Mouse (Mus musculus) testis, adult 2 months (tissue): ENCODE measurements around the gene 0610010K14Rik. TPM values are rescaled to one million over a fixed set of nuclear protein-coding genes. Genes with fewer than 3 reads are reported as not detected.

Experiments used
- H3K27ac ChIP-seq: fragments of 200-500 bp; 2 replicates; pipeline ENCODE4 v1.5.1; 2012; ENCODE audit warnings: low read depth, low read length; ENCODE audit not compliant: control insufficient read depth, insufficient read depth
- H3K27me3 ChIP-seq: fragments of 200-500 bp; 2 replicates; pipeline ENCODE4 v1.6.1; 2012; ENCODE audit warnings: mild to moderate bottlenecking, low read length, moderate library complexity; ENCODE audit not compliant: control insufficient read depth, insufficient read depth
- H3K36me3 ChIP-seq: fragments of 200-500 bp; 2 replicates; pipeline ENCODE4 v1.6.1; 2012; ENCODE audit warnings: mild to moderate bottlenecking, low read length; ENCODE audit not compliant: control insufficient read depth, insufficient read depth
- H3K4me1 ChIP-seq: fragments of 200-500 bp; 2 replicates; pipeline ENCODE4 v1.6.1; 2012; ENCODE audit warnings: low read length; ENCODE audit not compliant: control insufficient read depth, insufficient read depth
- H3K4me3 ChIP-seq: fragments of 200-500 bp; 2 replicates; pipeline ENCODE4 v1.5.1; 2012; ENCODE audit warnings: low read depth, mild to moderate bottlenecking, low read length, moderate library complexity, mixed read lengths; ENCODE audit not compliant: control insufficient read depth
- CTCF ChIP-seq: fragments of 200-500 bp; IDR thresholded peaks from 2 replicates; pipeline ENCODE4 v1.5.1; 2012; ENCODE audit warnings: low read depth, mild to moderate bottlenecking, inconsistent platforms, low read length, moderate library complexity; ENCODE audit not compliant: control insufficient read depth, insufficient read depth, insufficient replicate concordance
- POLR2A ChIP-seq: fragments of 200-500 bp; IDR thresholded peaks from 2 replicates; pipeline ENCODE4 v1.6.1; 2012; ENCODE audit warnings: low read depth, mild to moderate bottlenecking, inconsistent platforms, low read length, moderate library complexity; ENCODE audit not compliant: control insufficient read depth
- polyA plus RNA-seq: library from polyadenylated mRNA; depleted of rRNA; stranded (reverse); fragments of >200 nt; gene quantifications from 2 replicates; pipeline ENCODE4 v1.2.3, GENCODE M21; 2012; rRNA removed

0610010K14Rik gene
- polyA plus RNA-seq, result 26.6 and 27.7 TPM in 2 replicates

GRCm38 (mm10) chr11:70237457-70238167, at the start of gene 0610010K14Rik:
Gene 0610010K14Rik, minus strand, starts transcription at chr11:70237914.
- peak within 1 kb of the TSS; percentile 95 for H3K27ac ChIP-seq
- H3K4me1 ChIP-seq, result peaks cover 18% of the 10 kb centered on the region
- H3K4me3 ChIP-seq, result peak within 1 kb of the TSS; percentile 90
- TF ChIP-seq POLR2A (peak; percentile 89), CTCF (peak; percentile 50; the same call in 1 of the 2 replicates)
- no peaks in the 10 kb centered on the region for H3K27me3 ChIP-seq
- no peaks in the 10 kb centered on the region for H3K36me3 ChIP-seq

GRCm38 (mm10) chr11:70285686-70286085, 48.0 kb upstream of the 0610010K14Rik start:
- H3K4me1 ChIP-seq, result peaks cover 3% of the 10 kb centered on the region
- no peak overlapping the region for H3K27ac ChIP-seq
- H3K4me3 ChIP-seq, result no peak overlapping the region
- no peaks in the 10 kb centered on the region for H3K27me3 ChIP-seq
- TF ChIP-seq CTCF, result no peak
- no peak for TF ChIP-seq POLR2A
- H3K36me3 ChIP-seq, result no peaks in the 10 kb centered on the region

GRCm38 (mm10) chr11:70284757-70285156, 47.0 kb upstream of the 0610010K14Rik start:
- Histone ChIP-seq H3K36me3 (no peaks in the 10 kb centered on the region), H3K27me3 (no peaks in the 10 kb centered on the region), H3K4me1 (no peaks in the 10 kb centered on the region; the same call in 1 of the 2 replicates), H3K27ac (no peak overlapping the region), H3K4me3 (no peak overlapping the region)
- no peak for TF ChIP-seq CTCF
- no peak for TF ChIP-seq POLR2A

- Histone ChIP-seq H3K27ac (no peak overlapping the region), H3K4me3 (no peak overlapping the region), H3K27me3 (no peaks in the 10 kb centered on the region), H3K4me1 (no peaks in the 10 kb centered on the region), H3K36me3 (no peaks in the 10 kb centered on the region)
- no peak for TF ChIP-seq CTCF
- TF ChIP-seq POLR2A, result no peak
Measured at GRCm38 (mm10) chr11:70283666-70284065, 46.0 kb upstream of the 0610010K14Rik start.

DNA sequence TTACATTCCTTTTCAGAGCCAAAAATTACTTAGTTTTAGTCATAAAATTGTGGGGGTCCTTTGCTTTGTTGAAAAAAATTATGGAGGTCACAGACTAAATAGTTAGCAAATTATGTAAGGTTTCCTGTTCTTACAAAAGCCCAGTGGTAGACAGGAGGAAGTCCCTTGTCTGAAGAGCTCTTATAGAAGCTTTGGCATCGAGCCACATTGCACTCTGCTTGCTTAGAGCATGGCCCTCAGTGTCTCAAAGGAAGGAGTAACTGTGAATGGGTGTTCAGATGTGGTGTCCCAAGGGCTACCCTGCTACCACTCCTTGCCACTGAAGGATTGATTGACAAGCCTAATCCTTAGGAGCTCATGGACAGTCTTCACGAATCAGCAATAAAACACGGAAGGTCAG, 42.7 kb upstream of the 0610010K14Rik start:
- Histone ChIP-seq H3K4me1 (no peaks in the 10 kb centered on the region), H3K27ac (no peak overlapping the region), H3K36me3 (no peaks in the 10 kb centered on the region), H3K27me3 (no peaks in the 10 kb centered on the region), H3K4me3 (no peak overlapping the region)
- TF ChIP-seq CTCF (no peak), POLR2A (no peak)

DNA sequence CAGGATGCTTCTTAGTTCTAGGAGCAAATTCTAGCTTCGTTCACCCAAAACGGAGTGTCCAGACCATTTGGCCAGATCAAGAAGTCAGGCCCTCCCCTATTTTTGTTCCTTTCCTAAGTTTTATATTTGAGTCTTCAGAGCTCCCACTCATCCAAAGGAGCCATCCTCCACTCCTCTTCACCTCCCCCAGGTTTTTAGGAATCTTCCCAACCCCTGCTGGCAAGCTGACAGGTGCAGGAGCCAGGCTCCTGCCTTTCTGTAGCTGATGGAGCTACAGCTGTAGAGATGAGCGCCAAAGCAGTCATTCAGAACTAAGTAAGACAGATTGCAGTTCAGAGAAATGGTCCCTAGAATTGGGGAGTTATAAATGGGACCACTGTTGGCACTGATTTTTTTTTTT, 41.2 kb upstream of the 0610010K14Rik start:
- no peak overlapping the region for H3K27ac ChIP-seq
- TF ChIP-seq CTCF, result no peak
- no peak for TF ChIP-seq POLR2A

DNA sequence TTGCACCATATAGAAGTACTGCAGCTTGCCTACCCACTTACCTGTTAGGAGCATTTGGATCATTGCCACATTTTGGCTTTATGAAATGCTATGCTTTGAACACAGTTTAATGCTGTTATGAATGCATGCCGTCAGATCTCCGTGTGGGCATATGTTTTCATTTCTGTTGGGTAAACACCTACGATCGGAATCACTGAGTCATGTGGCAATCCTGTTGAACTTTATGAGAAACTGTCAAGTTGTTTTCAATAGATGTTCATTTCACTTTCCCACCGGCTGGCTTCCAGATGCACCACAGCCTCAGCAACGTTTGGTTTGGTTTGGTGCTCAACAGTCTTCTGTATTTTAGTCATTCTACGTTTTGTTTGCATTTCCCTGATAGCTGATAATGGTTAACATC, 33.9 kb upstream of the 0610010K14Rik start:
- Histone ChIP-seq H3K4me3 (no peak overlapping the region), H3K27ac (no peak overlapping the region), H3K4me1 (no peaks in the 10 kb centered on the region), H3K36me3 (no peaks in the 10 kb centered on the region), H3K27me3 (no peaks in the 10 kb centered on the region)
- TF ChIP-seq CTCF, result no peak
- TF ChIP-seq POLR2A, result no peak

More for the DNA sequence above, 41.2 kb upstream of the 0610010K14Rik start:
- H3K27me3 ChIP-seq, result no peaks in the 10 kb centered on the region
- no peaks in the 10 kb centered on the region for H3K4me1 ChIP-seq
- H3K36me3 ChIP-seq, result no peaks in the 10 kb centered on the region
- H3K4me3 ChIP-seq, result no peak overlapping the region

DNA sequence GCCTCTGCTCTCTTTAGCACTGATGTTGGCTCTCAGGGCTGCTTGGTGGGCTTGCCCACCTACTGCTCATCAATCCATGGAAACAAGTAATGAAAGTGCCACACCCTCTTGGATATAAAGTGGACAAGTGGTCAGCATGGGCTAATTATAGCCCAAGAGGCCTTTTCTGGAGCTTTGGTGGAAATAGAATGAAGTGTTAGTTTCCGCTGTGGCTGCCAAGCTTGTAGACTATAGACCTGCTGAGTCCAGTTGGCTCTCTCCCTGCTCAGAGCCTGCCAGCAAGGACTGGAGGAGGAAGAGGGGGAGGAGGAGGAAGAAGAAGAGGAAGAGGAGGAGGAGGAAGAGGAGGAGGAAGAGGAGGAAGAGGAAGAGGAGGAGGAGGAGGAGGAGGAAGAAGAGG, 28.7 kb upstream of the 0610010K14Rik start:
- no peak overlapping the region for H3K4me3 ChIP-seq
- H3K27me3 ChIP-seq, result no peaks in the 10 kb centered on the region
- H3K36me3 ChIP-seq, result no peaks in the 10 kb centered on the region
- 0 out of 2 replicates have a peak overlapping the region, but pooled peaks have one; percentile 49 for H3K27ac ChIP-seq
- TF ChIP-seq POLR2A, result no peak
- TF ChIP-seq CTCF, result no peak
- H3K4me1 ChIP-seq, result no peaks in the 10 kb centered on the region
